Mouse (Mus musculus) heart, postnatal 36 days (tissue): ENCODE results near the gene Dgkh. TPM values are rescaled to one million over a fixed set of nuclear protein-coding genes. Genes with fewer than 3 reads are reported as not detected.
"Not testable (repeated sequence)": the region's sequence is repeated elsewhere in the genome, so short reads cannot be mapped to it uniquely, and the experiment has no call there.

Experiments used
- DNase-seq, 2 experiments: peaks; one replicate each; pipeline ENCODE4 v3.0.0; 2021 to 2022
- intact Hi-C: fragments of 180-260 bp; cut with DNase I; formaldehyde crosslinking; loops from one replicate; pipeline ENCODE4 v1.15.1; 2025
- total RNA-seq, 2 experiments: library from RNA; stranded (reverse); gene quantifications; 2 replicates each; pipeline ENCODE4 v1.2.3; 2021

Gene Dgkh
- total RNA-seq, 2 experiments from 2014 or later, result 6.7 to 7.0 TPM

DNA sequence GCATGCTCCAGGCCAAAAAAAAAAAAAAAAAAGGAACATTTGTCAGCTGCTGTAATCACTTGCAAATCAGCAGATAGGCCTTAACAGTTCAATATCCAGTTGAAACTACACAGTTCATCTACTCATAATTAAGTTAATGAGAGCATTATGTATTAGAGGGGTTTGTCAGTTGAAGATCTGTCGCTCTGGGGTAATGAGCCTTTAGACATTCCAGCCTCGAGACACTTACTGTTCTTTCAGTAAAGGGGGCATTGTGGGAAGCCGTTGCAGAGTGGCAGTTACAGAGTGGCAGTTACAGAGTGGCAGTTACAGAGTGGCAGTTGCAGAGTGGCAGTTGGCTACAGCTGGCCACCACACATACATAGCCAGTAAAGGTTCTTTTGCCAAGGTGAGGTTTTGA is 177.7 kb downstream of the Dgkh start:
- intact Hi-C loops, DNase-seq: not testable (repeated sequence)

- DNase-seq, result no peak
- intact Hi-C loops, result no loop called here
These were observed 178.9 kb downstream of the Dgkh start for GRCm38 (mm10) chr14:78553661-78554060.

DNA sequence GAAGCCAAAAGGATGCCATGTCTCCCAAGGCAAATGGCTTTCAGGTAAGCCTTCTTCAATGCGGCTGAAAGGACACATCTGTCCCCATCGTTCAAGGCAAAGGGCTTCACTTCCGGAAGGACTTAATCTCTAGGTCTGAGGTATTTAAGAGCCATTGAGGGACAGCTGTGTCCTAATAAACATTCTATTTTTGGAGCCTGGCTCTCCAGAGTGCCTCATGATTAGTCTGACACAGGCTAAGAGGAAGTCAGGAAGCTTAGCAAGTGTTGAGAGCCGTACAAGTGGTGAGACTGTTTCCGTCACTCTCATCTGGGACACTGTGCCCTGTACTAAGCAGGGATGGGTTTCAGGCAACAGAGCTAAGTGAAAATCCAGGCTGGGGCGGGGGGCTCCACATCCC is 183.8 kb downstream of the Dgkh start:
- intact Hi-C loops, result no loop called here
- peak; percentile 21 to 45 for DNase-seq

GRCm38 (mm10) chr14:78541319-78541718 is 191.3 kb downstream of the Dgkh start:
- no peak for DNase-seq
- intact Hi-C loops, result no loop called here

DNA sequence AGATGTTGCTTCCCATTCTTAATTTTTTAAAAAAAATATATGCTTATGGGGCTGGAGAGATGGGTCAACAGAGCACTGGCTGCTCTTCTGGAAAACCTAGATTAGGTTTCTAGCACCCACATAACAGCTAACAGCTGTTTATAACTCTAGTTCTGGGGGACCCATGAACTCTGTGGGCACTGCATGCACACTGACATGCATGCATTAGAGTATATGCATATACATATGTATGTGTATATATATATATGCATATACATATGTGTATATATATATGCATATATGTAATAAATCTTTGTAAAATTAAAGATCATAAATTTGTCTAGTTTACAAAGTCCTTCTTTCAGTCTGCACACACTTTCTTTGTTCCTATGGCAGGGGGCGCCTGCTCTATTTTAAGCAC is 192.8 kb downstream of the Dgkh start:
- intact Hi-C loops, result loop anchor here (5.0 kb wide), 1 partner anchor 192 kb away; the partner anchor contains the start of gene Dgkh
- DNase-seq, result no peak

DNA sequence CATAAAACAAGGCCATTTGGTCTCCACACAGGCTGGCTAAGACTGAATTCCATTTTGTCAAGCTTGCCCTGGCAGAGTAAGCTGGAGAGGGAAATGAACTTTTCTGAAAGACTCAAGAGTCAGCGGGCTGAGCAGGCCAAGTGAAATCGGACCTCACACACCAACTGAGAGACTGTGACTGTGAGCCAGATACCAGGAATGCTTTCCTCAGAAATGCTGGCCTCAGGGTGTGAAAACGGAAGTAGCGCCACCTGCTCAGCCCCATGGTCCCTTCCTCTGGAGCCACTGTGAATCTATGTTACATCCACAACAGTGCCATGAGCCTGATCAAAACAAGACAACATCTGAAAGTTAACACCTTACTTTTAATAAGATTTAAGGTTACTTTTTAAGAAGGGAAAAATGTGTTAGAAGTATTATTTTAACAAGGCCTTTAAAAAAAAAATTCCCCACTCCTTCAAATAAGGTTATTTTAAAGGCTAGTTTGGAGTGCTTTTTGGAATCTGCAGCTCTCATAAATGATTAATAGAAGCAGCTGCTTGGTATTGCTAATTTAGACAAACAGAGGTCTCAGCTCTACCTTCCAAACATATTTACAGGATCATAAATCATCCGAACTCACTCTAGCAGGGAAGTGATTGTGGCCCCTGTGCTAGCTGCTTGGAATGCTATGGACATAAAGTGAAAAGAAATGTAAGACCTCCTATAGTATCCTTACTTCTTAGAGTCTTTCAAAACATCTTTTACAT is 193.8 kb downstream of the Dgkh start:
- no peak for DNase-seq
- intact Hi-C loops, result loop anchor here (5.0 kb wide), 1 partner anchor 194 kb away; the partner anchor contains the start of gene Dgkh

GRCm38 (mm10) chr14:78537551-78537950 is 195.0 kb downstream of the Dgkh start:
- intact Hi-C loops, result loop anchor here (5.0 kb wide), 1 partner anchor 195 kb away; the partner anchor contains the start of gene Dgkh
- no peak for DNase-seq

DNA sequence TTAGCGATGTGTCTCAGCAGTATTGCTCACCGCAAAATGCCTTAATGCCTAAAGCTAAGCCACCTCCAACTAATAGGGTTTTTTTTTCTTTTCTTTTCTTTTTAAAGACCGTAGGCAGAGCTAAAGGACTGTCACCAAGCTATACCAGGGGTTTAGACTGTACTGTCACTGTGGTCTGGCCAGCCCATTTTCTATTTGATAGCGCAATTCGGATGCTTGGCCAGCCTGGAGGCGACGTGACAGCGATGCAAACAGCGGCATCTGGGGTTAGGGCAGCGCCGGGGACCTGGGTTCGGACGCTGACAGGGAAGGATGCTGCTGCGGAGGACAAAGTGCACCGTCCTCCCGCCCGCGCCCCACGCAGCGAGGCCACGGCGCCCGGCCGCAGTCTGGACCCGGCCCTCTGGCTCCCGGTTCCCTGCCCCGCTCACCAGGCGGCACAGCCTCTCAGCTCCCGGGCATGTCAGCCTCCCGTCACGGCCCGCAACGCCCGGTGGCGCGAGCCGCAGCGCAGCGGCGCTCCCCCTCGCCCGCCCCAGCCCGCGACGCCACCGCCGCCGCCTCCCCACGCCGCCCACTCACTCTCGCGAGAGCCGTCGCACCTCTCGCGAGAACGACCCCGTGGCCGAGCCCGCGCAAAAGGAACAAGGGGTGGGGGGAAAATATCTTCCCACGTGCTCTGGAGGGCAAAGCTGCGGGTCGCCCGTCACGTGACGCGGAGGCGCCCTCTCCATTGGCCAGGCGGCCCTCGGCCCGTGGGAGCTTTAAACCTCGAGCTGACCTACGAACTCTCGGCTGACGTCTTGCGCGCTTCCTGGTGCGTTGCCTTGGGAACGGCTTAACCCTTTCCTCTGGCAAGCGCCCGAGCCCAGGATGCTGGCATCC is 196.1 kb downstream of the Dgkh start, which contains the start of gene Akap11:
Gene Akap11 (minus strand): TSS at position 528 of the 885 bp plus-strand sequence.
- intact Hi-C loops, result loop anchor here (5.0 kb wide), 1 partner anchor 196 kb away; the partner anchor contains the start of gene Dgkh
- peak; percentile 90 to 92 for DNase-seq

GRCm38 (mm10) chr14:78535366-78535765 is 197.2 kb downstream of the Dgkh start:
- no peak for DNase-seq
- intact Hi-C loops, result loop anchor here (5.0 kb wide), 1 partner anchor 197 kb away; the partner anchor contains the start of gene Dgkh

DNA sequence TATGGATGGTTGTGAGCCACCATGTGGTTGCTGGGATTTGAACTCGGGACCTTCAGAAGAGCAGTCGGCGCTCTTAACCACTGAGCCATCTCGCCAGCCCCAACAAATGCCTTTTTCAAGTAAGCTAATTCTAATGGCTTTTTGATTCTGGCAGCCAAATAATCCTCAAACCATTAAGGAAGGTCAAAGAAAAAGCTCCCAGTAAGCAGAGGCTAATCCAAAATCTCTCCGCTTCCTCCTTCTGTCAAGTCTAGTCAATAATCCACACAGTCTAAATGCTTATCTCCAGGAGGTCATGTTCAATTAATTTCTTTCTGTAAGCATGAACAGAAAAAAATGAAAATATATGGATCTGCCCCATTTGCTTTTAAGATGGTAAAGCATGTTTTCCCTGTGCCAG is 197.9 kb downstream of the Dgkh start:
- DNase-seq, result no peak
- intact Hi-C loops, result loop anchor here (5.0 kb wide), 1 partner anchor 198 kb away; the partner anchor contains the start of gene Dgkh

DNA sequence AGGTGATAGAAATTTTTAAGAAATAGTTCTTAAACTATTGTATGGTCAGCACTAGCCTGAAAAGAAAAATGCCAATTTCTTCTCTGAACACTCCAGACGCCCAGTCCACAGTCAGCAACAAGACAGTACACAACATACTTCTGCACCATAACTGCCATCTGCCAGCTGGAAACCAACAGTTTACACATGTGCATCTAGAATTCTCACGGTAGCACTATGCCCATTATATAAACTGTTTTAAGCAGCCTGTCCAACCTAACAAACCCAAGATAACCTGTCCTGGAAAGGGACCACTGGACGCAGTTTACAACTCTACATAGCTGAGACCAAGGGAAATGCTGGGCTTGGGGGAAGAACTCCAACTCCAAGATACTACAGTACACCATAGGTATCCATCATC is 198.9 kb downstream of the Dgkh start:
- DNase-seq, result no peak

GRCm38 (mm10) chr14:78532345-78532744 is 200.2 kb downstream of the Dgkh start:
- intact Hi-C loops, result no loop called here
- DNase-seq, result no peak

More for the DNA sequence above, 198.9 kb downstream of the Dgkh start:
- intact Hi-C loops, result no loop called here

GRCm38 (mm10) chr14:78530256-78530655 is 202.3 kb downstream of the Dgkh start:
- DNase-seq, result no peak
- intact Hi-C loops, result no loop called here

- intact Hi-C loops, result no loop called here
- no peak for DNase-seq
These were observed 203.8 kb downstream of the Dgkh start for GRCm38 (mm10) chr14:78528461-78529425.

DNA sequence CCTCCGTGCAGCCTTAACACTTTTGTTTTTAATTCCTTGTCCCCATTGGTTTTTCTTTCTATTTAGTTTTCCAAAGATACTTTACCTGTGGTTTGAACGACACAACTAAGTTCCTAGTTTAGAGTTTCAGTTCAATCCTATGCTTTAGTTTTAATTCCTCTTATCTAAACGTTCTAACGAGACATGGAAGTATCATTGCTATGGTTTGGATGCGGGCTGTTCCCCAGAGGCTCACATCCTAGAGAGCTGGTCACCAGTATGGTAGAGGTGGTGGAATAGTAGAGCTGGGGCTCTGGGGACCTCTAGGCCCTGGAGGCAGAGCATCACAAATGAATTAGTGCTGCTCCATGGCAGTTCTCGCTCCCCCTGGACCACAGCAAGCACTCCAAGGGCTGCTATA is 205.7 kb downstream of the Dgkh start:
- intact Hi-C loops, result no loop called here
- no peak for DNase-seq

DNA sequence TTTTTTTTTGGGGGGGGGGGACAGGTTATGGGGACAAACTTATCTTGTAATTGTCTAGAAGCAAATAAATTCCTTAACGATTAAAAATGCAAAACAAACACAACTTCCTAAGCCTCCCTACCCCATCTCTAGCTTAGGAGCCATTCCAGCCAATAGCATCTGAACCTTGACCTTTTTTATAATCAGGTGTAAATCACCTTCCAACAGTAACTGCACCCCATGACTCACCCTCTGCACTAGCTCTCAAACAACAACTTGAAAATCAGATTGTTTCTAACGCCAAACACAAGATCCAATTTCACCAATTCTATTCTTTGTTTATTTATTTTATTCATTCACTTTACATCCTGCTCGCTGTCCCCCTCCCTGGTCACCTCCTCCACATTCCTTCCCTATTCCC is 206.1 kb downstream of the Dgkh start:
- DNase-seq, result no peak
- intact Hi-C loops, result no loop called here

DNA sequence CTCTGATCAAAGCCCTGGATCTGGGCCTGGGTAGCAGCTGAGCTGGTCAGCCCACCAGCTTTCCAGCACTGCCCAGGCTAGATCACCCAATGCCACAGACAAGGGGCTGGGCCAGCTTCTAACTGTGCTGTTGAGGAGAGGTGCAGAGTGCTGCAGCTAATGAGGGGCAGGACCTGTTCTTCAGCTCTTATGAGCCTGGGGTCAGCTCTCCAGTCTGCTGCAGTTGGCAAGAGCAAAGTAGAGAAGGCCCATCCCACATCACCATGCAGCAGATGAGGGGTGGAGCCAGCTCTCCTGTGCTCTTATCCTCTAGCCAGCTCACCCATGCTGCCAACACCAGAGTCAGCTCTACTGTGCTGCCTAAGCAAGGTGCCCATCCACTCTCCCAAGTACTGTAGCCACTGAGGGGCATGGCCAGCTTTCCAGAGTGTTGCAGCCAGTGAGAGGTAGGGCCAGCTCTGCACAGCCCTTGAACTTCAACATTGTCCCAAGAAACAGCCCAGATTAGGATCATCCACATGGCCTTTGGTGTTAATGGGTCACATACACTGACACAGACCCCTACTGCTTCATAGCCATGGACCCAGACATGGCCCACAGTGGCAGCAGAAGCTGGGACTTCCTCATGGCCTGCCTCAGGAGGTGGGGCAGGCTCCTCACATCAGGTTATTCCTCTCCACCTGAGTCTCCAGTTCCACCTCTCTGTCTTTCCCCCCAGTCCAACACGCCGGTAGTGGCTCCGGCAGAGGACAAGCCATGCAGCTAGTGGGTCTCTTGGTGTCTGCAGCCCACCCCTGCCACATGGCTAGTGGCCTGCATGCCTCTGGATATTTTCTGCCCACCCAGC is 206.7 kb downstream of the Dgkh start:
- no peak for DNase-seq
- intact Hi-C loops, result no loop called here

DNA sequence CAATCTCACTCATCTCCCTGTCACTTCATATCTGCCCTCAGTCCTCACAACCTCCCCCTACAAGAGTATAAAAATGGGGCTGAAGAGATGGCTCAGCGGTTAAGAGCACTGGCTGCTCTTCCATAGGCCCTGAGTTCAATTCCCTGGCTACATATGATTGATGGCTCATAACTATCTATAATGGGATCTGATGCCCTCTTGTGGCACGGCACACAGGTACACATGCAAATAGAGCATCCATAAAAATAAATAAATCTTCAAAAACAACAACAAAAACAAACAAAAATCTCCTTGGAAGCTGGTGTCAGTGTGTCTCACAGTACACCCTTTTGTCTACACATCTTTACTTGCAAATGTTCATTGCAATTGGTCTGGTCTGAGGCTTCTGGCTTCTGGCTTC is 207.5 kb downstream of the Dgkh start:
- intact Hi-C loops, result no loop called here
- DNase-seq, result no peak

DNA sequence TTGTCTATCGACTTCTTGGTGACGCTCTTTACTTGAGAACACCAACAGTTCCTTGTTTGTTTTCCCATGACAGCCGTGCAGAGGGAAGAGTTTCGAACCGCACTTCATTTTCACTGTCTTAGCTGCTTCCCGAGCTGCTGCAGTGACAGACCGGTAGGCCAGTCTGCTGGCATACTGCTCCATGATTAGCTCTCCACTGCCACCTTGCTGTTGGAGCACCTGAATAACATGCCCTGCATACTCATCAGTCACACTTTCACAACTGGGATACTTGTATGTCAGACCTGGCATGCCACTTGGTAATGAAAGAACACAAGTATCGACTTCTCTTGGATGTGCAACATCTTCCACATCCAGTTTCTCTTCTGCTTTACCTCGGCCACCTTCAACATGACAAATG is 221.9 kb downstream of the Dgkh start:
- intact Hi-C loops, result no loop called here
- DNase-seq, result no peak
